Mouse (Mus musculus) liver, adult 2 months (tissue): Measurements from ENCODE around the gene Rpl21.

ENCODE experiments used
- CTCF ChIP-seq: fragments of 200-500 bp; IDR thresholded peaks from 2 replicates; pipeline ENCODE4 v1.5.1; 2011; ENCODE audit warnings: low read depth, low read length, control low read depth
- POLR2A ChIP-seq: fragments of 200-500 bp; IDR thresholded peaks from 2 replicates; pipeline ENCODE4 v1.6.1; 2011; ENCODE audit warnings: low read length, control low read depth; ENCODE audit not compliant: insufficient read depth; ENCODE audit errors: extremely low read depth

GRCm38 (mm10) chr5:146793630-146794083 lies 39.0 kb upstream of the Rpl21 start:
- no peak for TF ChIP-seq CTCF
- TF ChIP-seq POLR2A: no peak
